10 mouse cellular contexts compared by ENCODE assay signal in genomic region chr19:10520355-10520754, GRCm38 (mm10). TPM values are rescaled to one million over a fixed set of nuclear protein-coding genes. Genes with fewer than 3 reads are reported as not detected.
DNase-seq lines count a peak whose midpoint lies in the region; TF ChIP-seq lines count a peak whose summit lies in the region.
"Had no signal": no experiment of that assay in that cellular context is flagged by ENCODE, and none has a peak within 500 bp of the region (broad histone marks: within the 10 kb centered on the region; RNA-seq: fewer than 3 reads in every experiment).

No protein-coding gene starts in this region.

- no peak overlapping the region for H3K9ac ChIP-seq in ES-E14 (ENCODE audit: insufficient read depth, low read depth, low read length, poor library complexity, severe bottlenecking)

- H3K9me3 ChIP-seq in ES-E14 (ENCODE audit: control insufficient read depth, insufficient read depth, low read depth, low read length), result no peaks in the 10 kb centered on the region
- H3K9me3 ChIP-seq: megakaryocyte, embryonic 14.5 days had no signal

- peaks cover 0 to 2% of the 10 kb centered on the region in 2 experiments; a peak in 2 of 4 replicates for H3K4me1 ChIP-seq in ES-E14 (ENCODE audit: control insufficient read depth in 2 of 2, insufficient read depth in 2 of 2, low read length in 2 of 2, poor library complexity in 1 of 2)

- peaks cover 7% of the 10 kb centered on the region for H3K36me3 ChIP-seq in ES-E14 (ENCODE audit: control insufficient read depth, insufficient read depth, low read length, poor library complexity, severe bottlenecking)

- H3K4me3 ChIP-seq in layer of hippocampus, adult 2 months, result no peak overlapping the region
- H3K4me3 ChIP-seq in ES-E14 (ENCODE audit: insufficient read depth in 1 of 2, low read depth in 1 of 2, low read length in 2 of 2, poor library complexity in 1 of 2, severe bottlenecking in 1 of 2), result no peak overlapping the region

- no peak for DNase-seq in layer of hippocampus, adult 2 months (ENCODE audit: low spot score in 2 of 2)
- DNase-seq in layer of hippocampus, postnatal 10 days (ENCODE audit: low spot score in 2 of 2), result no peak
- peak; percentile 38 to 43 for DNase-seq in B cell, adult 2 months
- peak; percentile 25 for DNase-seq in ES-E14 (ENCODE audit: low read depth, low spot score)
- peak; percentile 16 for DNase-seq in embryo, embryonic 11.5 days (ENCODE audit: low read depth, low spot score)
- DNase-seq in cerebellum, adult 9-11 months, result no peak
- no peak for DNase-seq in urinary bladder, postnatal 4 days (ENCODE audit: low spot score in 2 of 2)
- no peak for DNase-seq in cerebellum, postnatal 25 days

- H3K27ac ChIP-seq in layer of hippocampus, adult 2 months, result no peak overlapping the region
- H3K27ac ChIP-seq in ES-E14 (ENCODE audit: insufficient read depth, low read depth, low read length, poor library complexity, severe bottlenecking), result no peak overlapping the region

- TF ChIP-seq CTCF in layer of hippocampus, adult 2 months (conservative IDR thresholded peaks at IDR 0.05), result peak; percentile 79

- in situ Hi-C loops in ES-E14 (cut with MboI; ENCODE audit: low sequenced_read_pairs in 2 of 2, unreplicated experiment in 2 of 2), result no loop called here

TF ChIP-seq in ES-E14, 5 proteins besides CTCF, POLR2A, EP300 and RAD21:
- peak; percentile 67 for TF ChIP-seq ZNF384 (IDR thresholded peaks at IDR 0.05; ENCODE audit: low read depth, low read length)
- no peak for TF ChIP-seq ZC3H11A (IDR thresholded peaks at IDR 0.05; ENCODE audit: borderline replicate concordance, low read depth, low read length)

RNA-seq across cellular contexts. Expression of gene Cpsf7, which starts 4.7 kb away (rescaled TPM):
- total RNA-seq in layer of hippocampus, adult 2 months (2021), result 10 to 100 TPM; 80.9 to 81.7 TPM
- total RNA-seq in layer of hippocampus, postnatal 10 days (2021), result 10 to 100 TPM; 71.6 to 74.3 TPM
- 37.7 and 38.0 TPM in 2 replicates for total RNA-seq in ES-E14 (2012; rRNA removed)

RNA-seq across cellular contexts. Expression of gene Sdhaf2, which starts 5.6 kb away (rescaled TPM):
- total RNA-seq in layer of hippocampus, adult 2 months (2021), result 10 to 100 TPM; 53.4 to 63.0 TPM
- total RNA-seq in layer of hippocampus, postnatal 10 days (2021), result 10 to 100 TPM; 52.6 to 53.3 TPM
- 24.3 and 31.3 TPM in 2 replicates for total RNA-seq in ES-E14 (2012; rRNA removed)

RNA-seq across cellular contexts. Expression of gene Tmem216, which starts 35.7 kb away (rescaled TPM):
- total RNA-seq in layer of hippocampus, adult 2 months (2021), result 10 to 100 TPM; 10.8 to 11.4 TPM
- total RNA-seq in layer of hippocampus, postnatal 10 days (2021), result 10 to 100 TPM; 12.3 to 13.0 TPM
- 29.2 and 30.1 TPM in 2 replicates for total RNA-seq in ES-E14 (2012; rRNA removed)

RNA-seq across cellular contexts. Expression of gene Ppp1r32, which starts 37.6 kb away (rescaled TPM):
- total RNA-seq in layer of hippocampus, adult 2 months (2021), result 1 to 10 TPM; 2.4 to 3.0 TPM
- total RNA-seq in layer of hippocampus, postnatal 10 days (2021), result 1 to 10 TPM; 1.9 to 4.7 TPM
- total RNA-seq in ES-E14 (2012; rRNA removed), result 0.48 and 0.62 TPM in 2 replicates
- total RNA-seq: hematopoietic stem cell, adult 5-6 weeks had no signal

RNA-seq across cellular contexts. Expression of gene Cyb561a3, which starts 56.6 kb away (rescaled TPM):
- 10 to 100 TPM in 1 of 2 experiments, 1 to 10 TPM in 1; 9.1 to 11.1 TPM for total RNA-seq in layer of hippocampus, adult 2 months (2021)
- 10 to 100 TPM; 13.6 to 17.3 TPM for total RNA-seq in layer of hippocampus, postnatal 10 days (2021)
- 12.9 and 14.9 TPM in 2 replicates for total RNA-seq in ES-E14 (2012; rRNA removed)

Comparison
In these comparisons a context has a peak if more than half of its experiments do, and no peak if none do; other contexts are left out.
1. DNase-seq: peak in B cell, adult 2 months (2 of 2), ES-E14 (single experiment) and embryo, embryonic 11.5 days (single experiment); none in layer of hippocampus, adult 2 months (0 of 2), layer of hippocampus, postnatal 10 days (0 of 2), cerebellum, adult 9-11 months (single experiment), urinary bladder, postnatal 4 days (0 of 2) and cerebellum, postnatal 25 days (0 of 2).